Mouse (Mus musculus): ENCODE measurements around the gene Nedd9. TPM values are rescaled to one million over a fixed set of nuclear protein-coding genes. Genes with fewer than 3 reads are reported as not detected.

Gene Nedd9
- 16.4 and 17.0 TPM in 2 replicates for polyA plus RNA-seq (2016; fragmentation: Nextera tagmentation; extraction: Ambion mirVana)

DNA sequence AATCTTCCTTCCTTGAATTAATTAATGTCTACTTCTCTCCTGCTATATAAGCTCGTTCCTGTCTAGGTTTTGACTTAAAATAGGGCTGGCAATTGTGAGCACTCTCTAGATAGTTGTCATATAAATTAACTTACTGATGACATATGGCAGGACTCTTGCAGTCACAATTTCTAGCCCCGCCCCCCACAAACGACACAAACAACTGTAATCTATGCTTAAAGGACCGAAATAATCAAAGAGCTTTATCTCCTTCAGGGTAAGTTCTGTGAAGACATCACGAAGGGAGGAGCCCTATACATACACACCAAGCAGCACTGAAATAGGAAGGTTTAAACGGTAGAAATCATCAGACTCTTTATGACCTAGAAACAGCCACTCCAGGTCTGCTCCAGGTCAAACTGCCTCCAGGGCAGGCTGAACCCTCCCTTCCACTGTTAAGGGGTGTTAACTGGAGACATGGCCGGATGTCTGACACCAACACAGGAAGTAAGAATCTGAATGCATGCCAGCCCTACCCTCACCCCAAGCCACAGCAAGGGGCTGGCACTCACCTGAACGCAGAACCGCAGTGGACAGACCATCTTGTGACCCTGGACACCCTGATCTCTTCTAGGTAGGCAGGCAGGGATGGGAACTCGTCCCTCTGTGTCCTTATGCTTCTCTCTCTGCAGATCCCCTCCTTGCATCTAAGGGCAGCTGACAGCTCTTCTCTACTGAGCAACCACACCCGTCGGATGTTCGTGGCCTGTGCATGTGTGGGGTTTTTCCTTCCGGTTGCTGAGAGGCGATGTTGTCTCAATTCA, at the start of gene Nedd9:
Nedd9 (minus strand) TSS at position 757 of the 803 bp plus-strand sequence.
- no peak within 1 kb of the TSS for H3K9ac ChIP-seq (replicated peaks)
- no peaks in the 10 kb centered on the region for H3K9me3 ChIP-seq
- H3K4me2 ChIP-seq (replicated peaks), result no peak within 1 kb of the TSS
- H3K4me1 ChIP-seq, result peaks cover 7% of the 10 kb centered on the region; the same call in 1 of the 2 replicates
- no peaks in the 10 kb centered on the region for H3K36me3 ChIP-seq
- H3K27ac ChIP-seq (replicated peaks), result no peak within 1 kb of the TSS
- ATAC-seq (ENCODE audit: low FRiP score, low read depth), result no peak
- H3K27me3 ChIP-seq, result 0 out of 2 replicates have a peak, but pooled peaks cover 4% of the 10 kb centered on the region
- no peak within 1 kb of the TSS for H3K4me3 ChIP-seq
- WGBS, result 86% methylated on average over 15 of the region's 15 CpGs

- no peak overlapping the region for H3K4me3 ChIP-seq
- H3K27ac ChIP-seq (replicated peaks), result no peak overlapping the region
- H3K36me3 ChIP-seq, result no peaks in the 10 kb centered on the region
- H3K27me3 ChIP-seq, result no peaks in the 10 kb centered on the region
- no peaks in the 10 kb centered on the region for H3K4me1 ChIP-seq
- 94% methylated on average over 5 of the region's 5 CpGs for WGBS
- no peak overlapping the region for H3K4me2 ChIP-seq (replicated peaks)
- H3K9ac ChIP-seq (replicated peaks), result no peak overlapping the region
- no peak for ATAC-seq (ENCODE audit: low FRiP score, low read depth)
- no peaks in the 10 kb centered on the region for H3K9me3 ChIP-seq
Measured at GRCm38 (mm10) chr13:41532625-41533024, 45.5 kb upstream of the Nedd9 start.

- Histone ChIP-seq H3K9me3 (no peaks in the 10 kb centered on the region), H3K27ac (replicated peaks) (no peak overlapping the region)
- no peak for ATAC-seq (ENCODE audit: low FRiP score, low read depth)
Measured at GRCm38 (mm10) chr13:41530326-41530725, 43.2 kb upstream of the Nedd9 start.

GRCm38 (mm10) chr13:41524208-41524607, 37.0 kb upstream of the Nedd9 start:
- H3K36me3 ChIP-seq, result no peaks in the 10 kb centered on the region
- H3K27ac ChIP-seq (replicated peaks), result no peak overlapping the region
- no peak overlapping the region for H3K4me3 ChIP-seq
- no peaks in the 10 kb centered on the region for H3K4me1 ChIP-seq
- no peak for ATAC-seq (ENCODE audit: low FRiP score, low read depth)
- no peak overlapping the region for H3K4me2 ChIP-seq (replicated peaks)
- no peaks in the 10 kb centered on the region for H3K9me3 ChIP-seq
- no peak overlapping the region for H3K9ac ChIP-seq (replicated peaks)
- WGBS, result 98% methylated on average over 11 of the region's 11 CpGs
- H3K27me3 ChIP-seq, result no peaks in the 10 kb centered on the region

More at GRCm38 (mm10) chr13:41530326-41530725, 43.2 kb upstream of the Nedd9 start:
- Histone ChIP-seq H3K4me3 (no peak overlapping the region), H3K27me3 (no peaks in the 10 kb centered on the region), H3K4me1 (no peaks in the 10 kb centered on the region), H3K4me2 (replicated peaks) (no peak overlapping the region), H3K36me3 (no peaks in the 10 kb centered on the region), H3K9ac (replicated peaks) (no peak overlapping the region)

DNA sequence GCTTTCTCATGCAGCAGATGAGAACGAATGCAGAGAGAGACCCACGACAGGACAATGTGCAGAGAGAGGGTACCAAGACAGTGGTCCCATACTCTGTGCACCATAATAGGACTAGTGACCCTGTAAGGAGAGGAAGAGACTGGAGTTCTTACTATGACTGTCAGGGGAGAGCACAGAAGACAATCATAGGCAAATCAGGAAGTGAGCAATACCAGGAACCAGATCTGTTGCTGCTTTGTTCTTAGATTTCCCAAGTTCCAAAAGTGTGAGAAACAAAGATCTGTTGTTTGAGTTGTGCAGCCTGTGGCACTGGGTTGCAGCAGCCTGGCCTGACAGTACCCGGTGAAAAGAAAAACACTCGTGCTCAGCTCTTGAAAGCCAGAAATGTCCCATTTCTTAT, 34.1 kb upstream of the Nedd9 start:
- Histone ChIP-seq H3K4me3 (no peak overlapping the region), H3K9me3 (no peaks in the 10 kb centered on the region), H3K9ac (replicated peaks) (no peak overlapping the region), H3K36me3 (no peaks in the 10 kb centered on the region), H3K27me3 (no peaks in the 10 kb centered on the region; the same call in 1 of the 2 replicates), H3K27ac (replicated peaks) (no peak overlapping the region), H3K4me2 (replicated peaks) (no peak overlapping the region), H3K4me1 (no peaks in the 10 kb centered on the region)
- no peak for ATAC-seq (ENCODE audit: low FRiP score, low read depth)
- 85% methylated on average over 4 of the region's 4 CpGs for WGBS

- H3K27me3 ChIP-seq, result no peaks in the 10 kb centered on the region; the same call in 1 of the 2 replicates
- WGBS, result 91% methylated on average over 5 of the region's 5 CpGs
- no peaks in the 10 kb centered on the region for H3K9me3 ChIP-seq
- no peak for ATAC-seq (ENCODE audit: low FRiP score, low read depth)
- H3K36me3 ChIP-seq, result no peaks in the 10 kb centered on the region
- no peak overlapping the region for H3K9ac ChIP-seq (replicated peaks)
- no peaks in the 10 kb centered on the region for H3K4me1 ChIP-seq
- no peak overlapping the region for H3K4me2 ChIP-seq (replicated peaks)
- no peak overlapping the region for H3K4me3 ChIP-seq
- H3K27ac ChIP-seq (replicated peaks), result no peak overlapping the region
Measured at GRCm38 (mm10) chr13:41520549-41521161, 33.5 kb upstream of the Nedd9 start.

- 83% methylated on average over 4 of the region's 4 CpGs for WGBS
- Histone ChIP-seq H3K4me3 (no peak overlapping the region), H3K9ac (replicated peaks) (no peak overlapping the region), H3K4me2 (replicated peaks) (no peak overlapping the region), H3K27ac (replicated peaks) (no peak overlapping the region), H3K4me1 (no peaks in the 10 kb centered on the region), H3K36me3 (no peaks in the 10 kb centered on the region), H3K9me3 (no peaks in the 10 kb centered on the region), H3K27me3 (no peaks in the 10 kb centered on the region; the same call in 1 of the 2 replicates)
- no peak for ATAC-seq (ENCODE audit: low FRiP score, low read depth)
Measured at GRCm38 (mm10) chr13:41519792-41520191, 32.6 kb upstream of the Nedd9 start.

- Histone ChIP-seq H3K4me1 (no peaks in the 10 kb centered on the region), H3K4me3 (no peak overlapping the region), H3K27me3 (no peaks in the 10 kb centered on the region; the same call in 1 of the 2 replicates), H3K9me3 (no peaks in the 10 kb centered on the region), H3K4me2 (replicated peaks) (no peak overlapping the region), H3K27ac (replicated peaks) (no peak overlapping the region), H3K9ac (replicated peaks) (no peak overlapping the region), H3K36me3 (no peaks in the 10 kb centered on the region)
- WGBS, result 92% methylated on average over 4 of the region's 4 CpGs
- no peak for ATAC-seq (ENCODE audit: low FRiP score, low read depth)
Measured at GRCm38 (mm10) chr13:41517193-41517592, 30.0 kb upstream of the Nedd9 start.

DNA sequence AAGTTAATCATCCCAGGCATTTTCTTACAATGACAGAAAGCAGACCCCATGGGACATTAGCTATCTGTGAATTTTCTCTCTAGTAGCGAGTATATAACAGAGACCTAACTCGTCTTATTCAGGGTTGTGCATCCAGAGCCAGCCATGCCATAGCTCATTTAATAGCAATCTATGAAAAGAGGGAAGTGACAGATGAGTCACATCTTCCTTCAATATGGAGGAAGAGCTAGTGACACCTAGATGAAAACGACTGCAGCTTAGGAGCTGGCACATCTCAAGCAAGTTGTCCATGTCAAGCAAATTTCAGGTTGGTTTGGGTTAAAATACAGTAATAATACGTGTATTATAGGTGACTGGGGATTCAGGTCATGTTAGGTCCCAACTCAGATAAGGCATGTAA, 28.6 kb upstream of the Nedd9 start:
- Histone ChIP-seq H3K4me1 (0 out of 2 replicates have a peak, but pooled peaks cover under 1% of the 10 kb centered on the region), H3K9me3 (no peaks in the 10 kb centered on the region), H3K27ac (replicated peaks) (no peak overlapping the region), H3K36me3 (no peaks in the 10 kb centered on the region), H3K9ac (replicated peaks) (no peak overlapping the region), H3K27me3 (no peaks in the 10 kb centered on the region; the same call in 1 of the 2 replicates), H3K4me2 (replicated peaks) (no peak overlapping the region), H3K4me3 (no peak overlapping the region)
- no peak for ATAC-seq (ENCODE audit: low FRiP score, low read depth)
- 87% methylated on average over 4 of the region's 4 CpGs for WGBS

- no peak for ATAC-seq (ENCODE audit: low FRiP score, low read depth)
- H3K4me3 ChIP-seq, result no peak overlapping the region
- H3K36me3 ChIP-seq, result no peaks in the 10 kb centered on the region
- no peak overlapping the region for H3K9ac ChIP-seq (replicated peaks)
- WGBS, result 70% methylated on average over 8 of the region's 8 CpGs
- H3K4me1 ChIP-seq, result 0 out of 2 replicates have a peak, but pooled peaks cover 3% of the 10 kb centered on the region
- H3K27ac ChIP-seq (replicated peaks), result no peak overlapping the region
- H3K4me2 ChIP-seq (replicated peaks), result no peak overlapping the region
- H3K27me3 ChIP-seq, result no peaks in the 10 kb centered on the region; the same call in 1 of the 2 replicates
- no peaks in the 10 kb centered on the region for H3K9me3 ChIP-seq
Measured at GRCm38 (mm10) chr13:41514918-41515317, 27.8 kb upstream of the Nedd9 start.

DNA sequence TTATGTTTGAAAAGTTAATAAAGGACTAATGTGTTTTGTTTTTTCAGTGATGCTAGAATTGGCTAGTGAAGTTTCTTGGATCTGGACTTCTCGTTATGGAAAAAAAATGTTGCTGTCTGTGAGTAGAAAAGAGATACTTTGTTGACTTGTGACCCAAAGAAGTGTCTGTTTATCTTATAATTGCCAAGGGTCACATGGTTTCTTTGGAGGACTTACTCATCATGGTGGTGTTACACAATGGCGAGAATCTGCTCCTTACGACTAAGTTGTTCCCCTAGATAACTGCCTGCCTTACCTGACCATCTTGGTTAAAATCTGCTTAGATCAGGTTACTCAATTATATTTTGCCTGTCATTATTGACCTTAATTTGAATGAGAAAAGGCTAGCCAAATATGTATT, 26.3 kb upstream of the Nedd9 start:
- H3K36me3 ChIP-seq, result no peaks in the 10 kb centered on the region
- over 99% methylated on average over 3 of the region's 3 CpGs for WGBS
- no peak overlapping the region for H3K9ac ChIP-seq (replicated peaks)
- no peaks in the 10 kb centered on the region; the same call in 1 of the 2 replicates for H3K27me3 ChIP-seq
- H3K4me2 ChIP-seq (replicated peaks), result no peak overlapping the region
- no peaks in the 10 kb centered on the region for H3K9me3 ChIP-seq
- H3K4me3 ChIP-seq, result no peak overlapping the region
- no peak overlapping the region for H3K27ac ChIP-seq (replicated peaks)
- no peak for ATAC-seq (ENCODE audit: low FRiP score, low read depth)
- 0 out of 2 replicates have a peak, but pooled peaks cover 3% of the 10 kb centered on the region for H3K4me1 ChIP-seq

- no peak for ATAC-seq (ENCODE audit: low FRiP score, low read depth)
- no peaks in the 10 kb centered on the region for H3K9me3 ChIP-seq
- WGBS, result 84% methylated on average over 4 of the region's 4 CpGs
- no peaks in the 10 kb centered on the region; the same call in 1 of the 2 replicates for H3K27me3 ChIP-seq
- no peak overlapping the region for H3K27ac ChIP-seq (replicated peaks)
- H3K9ac ChIP-seq (replicated peaks), result no peak overlapping the region
- no peak overlapping the region for H3K4me2 ChIP-seq (replicated peaks)
- no peaks in the 10 kb centered on the region for H3K36me3 ChIP-seq
- H3K4me3 ChIP-seq, result no peak overlapping the region
- H3K4me1 ChIP-seq, result 0 out of 2 replicates have a peak, but pooled peaks cover 3% of the 10 kb centered on the region
Measured at GRCm38 (mm10) chr13:41512243-41512642, 25.1 kb upstream of the Nedd9 start.
